Mouse (Mus musculus) left cerebral cortex, adult 2 months (tissue): ENCODE data around the gene Mtor. TPM values are rescaled to one million over a fixed set of nuclear protein-coding genes. Genes with fewer than 3 reads are reported as not detected.

Experiments
- DNase-seq, 2 experiments: peaks; one replicate each; pipeline ENCODE4 v3.0.0; 2021 to 2022; ENCODE audit warnings: low spot score in 2 of 2, mixed read lengths in 1 of 2; ENCODE audit errors: extremely low spot score in 1 of 2
- H3K27ac ChIP-seq: fragments of 200-600 bp; 2 replicates; pipeline ENCODE4 v1.8.1; 2022
- H3K4me3 ChIP-seq: fragments of 200-600 bp; 2 replicates; pipeline ENCODE4 v1.8.1; 2022
- CTCF ChIP-seq: fragments of 200-600 bp; IDR thresholded peaks from 2 replicates; pipeline ENCODE4 v1.8.1; 2022; ENCODE audit warnings: antibody characterized with exemption, mild to moderate bottlenecking, moderate library complexity
- intact Hi-C: fragments of 180-260 bp; cut with DNase I; formaldehyde crosslinking; loops from one replicate; pipeline ENCODE4 v1.15.1; 2025
- total RNA-seq, 2 experiments: library from RNA; stranded (reverse); gene quantifications; 2 replicates each; pipeline ENCODE4 v1.2.3; 2021

The Mtor gene
- total RNA-seq, 2 experiments from 2014 or later: 92.7 to 94.0 TPM

DNA sequence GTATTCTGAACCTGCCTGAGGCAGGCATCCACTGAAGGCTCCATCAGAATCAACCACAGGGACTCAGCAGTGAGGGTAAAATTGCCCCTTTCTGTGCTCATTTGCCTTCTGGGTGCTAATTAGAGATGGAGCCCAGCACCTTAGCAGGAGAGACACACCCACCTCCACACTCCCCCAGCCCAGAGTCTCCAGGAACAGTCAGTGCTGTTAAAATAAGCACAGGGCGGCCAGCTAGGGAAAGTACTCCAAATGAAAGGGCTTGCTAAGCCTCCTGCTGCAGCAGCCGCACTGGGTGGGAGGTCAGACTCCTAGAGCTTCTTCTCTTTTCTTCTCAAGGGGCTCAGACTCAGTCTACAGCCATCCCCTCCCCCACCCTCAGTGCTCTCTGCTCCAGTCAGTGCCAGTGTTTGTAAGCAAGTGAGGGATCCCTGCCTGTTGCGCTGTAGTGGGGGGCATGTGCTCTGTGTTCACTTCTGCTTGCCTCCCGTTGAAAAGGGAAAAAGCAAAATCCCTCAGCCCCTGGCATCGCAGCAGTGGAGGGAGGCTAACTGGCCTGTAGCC is 69.9 kb downstream of the Mtor start:
- TF ChIP-seq CTCF: no peak
- Histone ChIP-seq H3K27ac (peak overlapping the region; percentile 34), H3K4me3 (no peak overlapping the region)
- intact Hi-C loops: no loop called here
- DNase-seq: no peak

DNA sequence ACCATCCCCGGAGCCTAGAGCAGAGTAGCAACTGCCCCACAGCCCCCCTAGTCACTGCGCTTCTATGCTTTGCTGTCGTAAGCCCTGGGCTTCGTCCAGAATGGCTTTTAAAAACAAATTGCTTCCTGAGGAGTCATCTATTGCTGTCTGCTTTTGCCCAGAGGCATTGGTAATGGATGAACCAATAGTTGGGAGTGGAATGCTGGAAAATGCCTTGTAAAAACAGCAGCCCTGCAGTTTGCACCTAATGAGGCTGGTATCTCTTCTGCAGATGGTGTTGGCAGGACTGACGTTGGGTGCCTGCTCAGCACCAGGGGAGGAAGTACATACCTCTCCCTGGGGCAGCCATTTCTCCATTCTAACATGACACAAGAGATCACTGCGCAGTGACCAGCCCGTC is 75.1 kb downstream of the Mtor start:
- no peak for TF ChIP-seq CTCF
- intact Hi-C loops: no loop called here
- DNase-seq: no peak
- Histone ChIP-seq H3K4me3 (no peak overlapping the region), H3K27ac (no peak overlapping the region)

DNA sequence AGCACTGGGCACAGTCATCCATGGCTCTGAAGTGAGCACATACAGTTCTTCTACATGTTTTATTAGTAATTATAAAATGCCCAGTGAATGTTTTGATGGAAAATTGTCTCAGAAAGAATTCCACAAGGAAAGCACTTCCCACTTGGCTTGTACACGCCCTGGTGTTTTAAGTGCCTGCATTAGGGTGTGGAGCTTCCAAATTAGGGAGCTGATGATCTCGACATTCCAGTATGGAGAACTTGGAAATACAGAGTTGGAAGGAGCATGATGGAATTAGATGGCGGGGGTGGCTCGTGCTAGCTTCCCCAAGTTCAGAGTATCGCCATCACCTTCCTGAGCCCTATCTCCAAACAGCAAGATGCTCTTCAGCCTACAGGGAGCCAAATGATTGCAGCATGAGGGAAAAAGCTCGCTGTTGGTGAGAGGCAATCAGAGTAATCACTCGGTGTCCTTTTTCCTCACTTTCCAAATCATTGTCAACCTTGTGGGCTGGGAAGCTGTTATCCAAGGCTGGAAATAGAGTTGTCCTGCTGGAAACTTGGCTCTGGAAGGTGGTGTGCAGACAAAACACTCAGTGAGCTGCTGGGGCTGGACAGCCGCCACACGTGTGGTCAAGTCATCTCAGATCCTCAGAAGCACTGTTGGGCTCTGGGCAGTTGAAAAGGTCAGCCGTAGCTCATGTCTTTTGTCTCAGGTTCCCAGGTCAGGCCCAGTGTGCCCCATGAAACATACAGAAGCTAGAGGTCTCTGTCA is 78.9 kb downstream of the Mtor start:
- no peak for TF ChIP-seq CTCF
- Histone ChIP-seq H3K4me3 (no peak overlapping the region), H3K27ac (no peak overlapping the region)
- intact Hi-C loops: no loop called here
- no peak for DNase-seq

DNA sequence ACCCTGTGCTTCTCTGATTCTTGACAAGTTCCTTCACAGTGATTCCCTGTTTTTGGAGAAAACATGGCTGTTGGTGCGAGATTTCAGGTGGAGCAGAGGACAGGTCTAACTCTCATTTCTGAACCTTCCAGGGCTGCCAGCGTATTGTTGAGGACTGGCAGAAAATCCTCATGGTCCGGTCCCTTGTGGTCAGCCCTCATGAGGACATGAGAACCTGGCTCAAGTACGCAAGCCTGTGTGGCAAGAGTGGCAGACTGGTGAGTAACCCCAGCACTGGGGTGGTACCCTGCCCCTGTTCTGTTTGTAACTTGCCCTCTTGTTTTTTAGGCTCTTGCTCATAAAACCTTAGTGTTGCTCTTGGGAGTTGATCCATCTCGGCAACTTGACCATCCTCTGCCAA is 81.9 kb downstream of the Mtor start:
- no peak overlapping the region for H3K4me3 ChIP-seq
- no peak for DNase-seq
- H3K27ac ChIP-seq: no peak overlapping the region
- TF ChIP-seq CTCF: no peak
- intact Hi-C loops: loop anchor here (5.0 kb wide), 1 partner anchor 38 kb away; no protein-coding TSS in a partner anchor

DNA sequence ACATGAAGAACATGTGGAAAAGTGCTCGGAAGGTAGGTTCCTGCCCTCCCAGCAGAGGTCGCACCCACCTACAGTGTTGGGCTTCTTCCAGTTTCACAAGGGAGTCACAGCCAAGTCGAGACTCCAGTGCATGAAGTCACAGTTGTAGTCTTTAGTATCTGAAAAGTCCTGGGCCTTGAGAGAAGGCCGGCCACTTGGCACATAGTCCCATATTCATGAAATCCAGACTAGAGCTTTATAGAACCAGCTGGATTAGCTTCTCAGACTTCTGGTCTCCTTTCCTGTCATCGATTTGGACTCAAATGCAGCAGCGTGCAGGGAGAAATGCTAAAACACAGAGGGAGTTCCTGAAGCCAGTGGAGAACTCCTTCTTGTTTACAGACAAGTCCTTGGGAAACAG is 82.4 kb downstream of the Mtor start:
- TF ChIP-seq CTCF: no peak
- DNase-seq: no peak
- Histone ChIP-seq H3K27ac (no peak overlapping the region), H3K4me3 (no peak overlapping the region)
- intact Hi-C loops: loop anchor here (5.0 kb wide), 1 partner anchor 38 kb away; no protein-coding TSS in a partner anchor

DNA sequence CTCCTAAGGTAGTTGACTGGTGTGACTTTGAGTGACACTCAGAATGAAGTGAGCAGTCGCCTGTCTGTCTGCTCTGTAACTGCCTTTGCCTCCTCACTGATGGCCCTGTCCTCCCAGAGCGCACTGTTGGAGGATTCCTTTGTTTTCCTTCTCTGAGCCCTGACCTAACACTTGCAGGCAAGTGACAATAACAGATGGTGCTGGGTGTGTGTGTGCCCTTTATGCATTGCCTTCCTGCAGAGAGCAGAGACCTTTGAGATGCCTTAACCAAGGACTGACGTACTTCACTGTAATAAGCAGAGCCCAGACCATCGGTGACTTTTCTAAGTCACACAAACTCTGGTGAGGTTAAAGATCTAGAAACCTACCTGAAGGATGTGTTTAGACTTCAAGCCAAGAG is 82.9 kb downstream of the Mtor start:
- intact Hi-C loops: loop anchor here (5.0 kb wide), 1 partner anchor 39 kb away; no protein-coding TSS in a partner anchor
- Histone ChIP-seq H3K4me3 (no peak overlapping the region), H3K27ac (no peak overlapping the region)
- no peak for TF ChIP-seq CTCF
- DNase-seq: no peak

DNA sequence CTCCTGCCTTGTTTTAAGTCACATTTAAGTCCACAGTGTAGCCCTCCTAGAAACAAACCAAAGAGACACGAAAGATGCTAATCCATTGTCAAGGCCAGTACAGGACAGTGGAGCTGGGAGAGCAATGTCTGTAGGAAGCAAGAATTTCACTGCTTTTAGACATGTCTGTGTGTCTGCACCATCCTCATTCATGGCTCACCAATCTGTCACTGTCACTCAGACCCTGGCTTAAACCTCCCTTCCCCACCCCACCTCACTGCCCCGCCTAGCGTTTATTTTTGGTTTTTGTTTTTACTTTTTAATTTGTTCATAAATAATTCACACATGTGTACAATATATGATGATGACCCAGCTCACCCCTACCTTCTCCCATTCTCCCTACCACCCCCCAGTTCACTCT is 84.1 kb downstream of the Mtor start:
- no peak for DNase-seq
- Histone ChIP-seq H3K27ac (no peak overlapping the region), H3K4me3 (no peak overlapping the region)
- TF ChIP-seq CTCF: no peak
- intact Hi-C loops: loop anchor here (5.0 kb wide), 1 partner anchor 40 kb away; no protein-coding TSS in a partner anchor

DNA sequence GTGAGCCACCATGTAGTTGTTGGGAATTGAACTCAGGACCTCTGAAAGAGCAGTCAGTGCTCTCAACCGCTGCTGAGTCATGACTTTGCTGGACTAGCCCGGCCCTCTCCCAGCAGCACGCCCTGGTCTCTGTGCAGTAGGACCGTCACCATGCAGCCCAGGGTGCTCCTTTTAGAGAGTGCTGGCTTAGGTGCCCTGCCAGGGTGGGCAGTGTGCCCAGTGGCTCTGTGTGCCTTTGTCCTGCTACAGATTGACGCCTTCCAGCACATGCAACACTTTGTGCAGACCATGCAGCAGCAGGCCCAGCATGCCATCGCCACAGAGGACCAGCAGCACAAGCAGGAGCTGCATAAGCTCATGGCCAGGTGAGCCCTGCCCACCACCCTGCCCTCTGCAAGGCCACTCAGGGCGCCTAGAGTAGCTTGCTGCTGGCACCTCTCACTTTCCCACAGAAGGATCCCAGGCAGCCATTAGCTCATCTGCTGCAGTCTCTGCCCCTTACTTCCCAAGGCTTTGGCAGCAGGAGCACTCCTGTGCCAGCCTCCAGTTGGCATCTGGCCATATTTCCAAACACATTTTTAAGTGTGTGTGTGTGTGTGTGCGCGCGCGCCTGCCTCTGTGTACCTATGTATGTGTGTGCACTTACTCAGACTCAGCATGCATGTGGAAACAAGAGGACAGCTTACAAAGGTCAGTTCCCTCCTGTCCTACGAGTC is 85.4 kb downstream of the Mtor start:
- intact Hi-C loops: loop anchor here (5.0 kb wide), 1 partner anchor 41 kb away; no protein-coding TSS in a partner anchor
- DNase-seq: no peak
- H3K27ac ChIP-seq: no peak overlapping the region
- TF ChIP-seq CTCF: no peak
- H3K4me3 ChIP-seq: no peak overlapping the region

DNA sequence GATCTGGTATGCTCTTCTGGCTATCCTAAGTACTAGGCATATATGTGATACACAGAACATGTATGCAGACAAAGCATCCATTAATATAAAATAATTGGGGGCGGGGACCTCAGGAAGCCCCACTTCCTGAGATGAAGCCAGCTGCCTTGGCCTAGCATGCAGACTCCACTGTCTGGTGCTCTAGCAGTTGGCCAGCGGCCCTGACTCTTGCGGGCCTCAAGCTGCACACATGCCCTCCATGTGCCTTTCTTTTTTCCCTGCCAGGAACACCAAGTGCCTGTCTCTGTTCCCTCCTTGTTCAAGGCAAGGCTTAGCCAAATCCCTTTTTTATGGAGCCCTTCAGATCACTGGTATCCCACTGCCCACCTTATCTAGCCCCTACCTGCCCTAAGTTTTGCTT is 87.5 kb downstream of the Mtor start:
- TF ChIP-seq CTCF: no peak
- intact Hi-C loops: no loop called here
- Histone ChIP-seq H3K27ac (no peak overlapping the region), H3K4me3 (no peak overlapping the region)
- no peak for DNase-seq

DNA sequence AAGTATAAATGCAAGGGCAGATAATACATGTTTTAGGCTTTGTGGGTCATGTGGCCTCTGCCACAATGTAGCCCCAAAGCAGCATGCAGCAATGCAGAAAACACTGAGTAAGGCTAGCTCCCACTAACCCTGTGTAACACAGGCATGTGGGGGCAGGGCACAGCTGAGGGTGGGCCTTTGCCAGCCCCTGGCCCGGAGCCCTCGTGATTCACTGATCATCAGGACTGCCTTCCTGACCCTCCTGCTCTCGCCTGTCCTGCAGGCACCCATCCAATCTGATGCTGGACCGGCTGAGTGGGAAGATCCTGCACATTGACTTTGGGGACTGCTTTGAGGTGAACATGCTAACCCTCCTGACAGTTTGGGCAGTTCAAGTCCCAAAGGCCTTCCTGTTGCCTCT is 100.7 kb downstream of the Mtor start:
- no peak for TF ChIP-seq CTCF
- DNase-seq: no peak
- intact Hi-C loops: no loop called here
- H3K27ac ChIP-seq: no peak overlapping the region
- H3K4me3 ChIP-seq: no peak overlapping the region

DNA sequence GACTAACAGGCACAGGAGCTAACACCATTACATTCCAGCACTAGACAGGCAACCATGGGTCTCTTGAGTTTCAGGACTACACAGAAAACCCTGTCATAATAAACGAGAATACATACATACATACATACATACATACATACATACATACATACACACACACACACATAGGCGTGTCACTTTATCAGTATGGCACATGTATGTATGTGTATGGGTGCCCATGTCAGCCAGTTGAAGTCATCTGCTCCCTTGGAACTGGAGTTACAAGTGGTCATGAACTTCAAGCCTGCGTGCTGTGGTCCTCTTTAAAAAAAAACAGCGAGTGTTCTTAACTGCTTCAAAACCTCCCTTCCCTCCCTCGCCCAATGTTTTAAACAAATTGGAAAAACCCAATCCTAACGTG is 109.4 kb downstream of the Mtor start:
- H3K4me3 ChIP-seq: peak overlapping the region; percentile 77
- intact Hi-C loops: loop anchor here (5.0 kb wide), 1 partner anchor 50 kb away; no protein-coding TSS in a partner anchor
- peak overlapping the region; percentile 99 for H3K27ac ChIP-seq
- no peak for TF ChIP-seq CTCF
- DNase-seq: no peak
